Mouse (Mus musculus) adrenal gland, postnatal 36 days (tissue): ENCODE measurements at regions not wholly inside any gene's neighbourhood (a gene's known extent, or its start where the extent isn't known, plus 50 kb on each side); places are given as distances from the start of the nearest gene placed in this dataset.
A peak's percentile ranks its signal among the peaks of the same experiment; 100 is the strongest.

Experiments used
- DNase-seq, 2 experiments: peaks; one replicate each; pipeline ENCODE4 v3.0.0; 2021; ENCODE audit warnings: mixed read lengths in 1 of 2

GRCm38 (mm10) chr13:5716749-5717148, 144.5 kb upstream of the Klf6 start:
- DNase-seq = no peak

GRCm38 (mm10) chr13:5723319-5723718, 138.0 kb upstream of the Klf6 start:
- no peak for DNase-seq

- DNase-seq = peak; percentile 19 to 21
These were observed 136.9 kb upstream of the Klf6 start for GRCm38 (mm10) chr13:5724364-5724763.

DNA sequence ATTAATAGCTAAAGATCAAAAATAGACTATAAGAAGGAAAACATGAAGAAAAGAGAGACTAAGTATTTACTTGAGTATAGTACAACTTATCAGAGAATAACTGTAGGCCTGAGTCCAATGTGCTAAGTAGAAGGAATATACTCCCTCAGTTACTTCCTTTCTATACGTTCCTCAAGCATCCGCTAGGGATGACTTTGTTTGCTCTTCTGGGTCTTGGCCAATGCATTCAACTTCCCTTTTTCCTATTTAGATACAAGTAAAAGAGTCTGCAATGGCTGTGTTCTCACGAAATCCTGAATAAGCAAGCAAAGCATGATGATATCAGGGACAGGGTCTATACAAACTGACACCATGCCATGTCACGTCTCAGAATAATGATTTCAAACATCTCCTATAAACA, 135.3 kb upstream of the Klf6 start:
- DNase-seq = no peak

DNA sequence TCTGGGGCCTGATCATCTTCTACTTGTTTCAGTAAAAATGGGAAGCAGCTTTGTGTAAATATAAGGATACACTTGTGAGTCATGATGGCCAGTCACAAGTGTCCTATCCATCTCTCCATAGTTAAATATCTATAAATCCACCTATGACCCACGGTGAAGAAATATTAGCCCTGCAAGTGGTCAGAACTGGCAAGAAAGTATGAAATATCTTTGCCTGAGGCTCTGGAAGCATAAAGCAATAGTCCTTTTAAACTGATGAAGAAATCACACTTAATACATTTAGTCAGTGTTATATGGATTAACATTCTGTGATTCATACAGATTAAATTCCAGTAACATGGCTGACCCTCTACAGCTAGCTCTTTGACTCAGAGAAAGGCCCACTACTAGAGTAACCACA, 134.8 kb upstream of the Klf6 start:
- no peak for DNase-seq

GRCm38 (mm10) chr13:5728172-5728571, 133.1 kb upstream of the Klf6 start:
- no peak for DNase-seq

DNA sequence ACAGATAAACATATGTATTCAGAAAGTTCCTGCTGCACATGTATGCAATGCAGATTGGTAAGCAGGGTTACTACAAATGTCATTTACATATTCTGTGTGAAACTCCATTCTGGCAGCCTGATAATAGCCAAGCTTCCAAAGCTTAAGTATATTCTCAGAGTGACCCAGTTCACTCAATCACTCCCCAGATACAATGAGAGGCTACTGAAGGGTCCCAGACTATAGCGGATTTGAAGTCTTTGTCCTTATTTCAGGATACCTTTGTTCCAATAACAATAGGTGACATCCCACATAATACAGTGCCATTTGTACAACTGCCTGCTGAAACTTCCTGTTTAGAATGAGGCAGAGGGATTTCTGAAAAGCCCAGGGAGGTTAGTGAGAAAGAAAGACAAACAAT, 132.5 kb upstream of the Klf6 start:
- no peak for DNase-seq

DNA sequence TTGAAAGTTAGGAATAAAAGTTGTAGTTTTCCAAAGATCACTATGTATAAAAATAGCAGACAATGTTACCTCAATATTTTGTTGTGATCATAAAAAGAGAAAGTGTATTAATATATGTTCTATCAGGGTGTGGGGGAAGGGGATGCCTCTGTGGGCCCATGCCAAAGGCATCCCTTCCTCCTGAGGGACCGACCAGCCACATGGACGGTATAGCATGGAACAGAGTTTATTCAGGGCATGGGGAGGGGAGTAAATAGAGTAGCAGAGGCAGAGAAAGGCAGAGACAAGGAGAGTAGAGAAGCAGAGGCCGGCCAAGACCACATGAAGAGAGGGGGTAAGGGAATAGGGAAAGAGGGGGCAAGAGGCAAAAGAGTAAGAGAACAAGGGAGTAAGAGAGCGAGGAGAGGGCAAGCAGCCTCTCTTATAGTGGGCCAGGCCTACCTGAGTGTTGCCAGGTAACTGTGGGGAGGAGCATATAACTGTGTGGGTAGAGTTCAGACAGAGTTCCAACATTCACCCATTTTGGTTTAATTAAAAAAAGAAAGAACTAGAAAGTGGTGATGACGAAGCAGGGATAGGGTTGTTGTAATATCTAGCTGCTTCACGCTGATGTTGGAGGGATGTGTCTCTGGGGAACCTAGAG, 131.7 kb upstream of the Klf6 start:
- no peak for DNase-seq

DNA sequence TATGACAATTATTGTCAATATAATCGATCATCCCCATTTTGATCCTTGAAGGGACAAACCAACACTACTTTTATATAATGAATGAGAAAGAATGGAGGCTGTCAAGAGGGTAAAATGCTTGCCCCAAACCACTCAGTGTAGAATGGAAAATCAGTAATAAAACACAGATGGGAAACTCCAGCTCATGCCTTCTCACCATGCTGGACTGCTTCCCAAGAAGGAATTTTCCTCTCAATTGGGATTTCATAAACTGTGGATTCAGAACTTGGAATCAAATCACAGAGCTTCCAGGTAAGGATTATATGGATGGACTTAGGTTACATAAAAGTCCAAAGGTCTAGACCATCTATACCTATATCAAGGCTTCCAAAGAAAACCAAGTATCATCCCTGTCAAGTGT, 129.1 kb upstream of the Klf6 start:
- DNase-seq = no peak

DNA sequence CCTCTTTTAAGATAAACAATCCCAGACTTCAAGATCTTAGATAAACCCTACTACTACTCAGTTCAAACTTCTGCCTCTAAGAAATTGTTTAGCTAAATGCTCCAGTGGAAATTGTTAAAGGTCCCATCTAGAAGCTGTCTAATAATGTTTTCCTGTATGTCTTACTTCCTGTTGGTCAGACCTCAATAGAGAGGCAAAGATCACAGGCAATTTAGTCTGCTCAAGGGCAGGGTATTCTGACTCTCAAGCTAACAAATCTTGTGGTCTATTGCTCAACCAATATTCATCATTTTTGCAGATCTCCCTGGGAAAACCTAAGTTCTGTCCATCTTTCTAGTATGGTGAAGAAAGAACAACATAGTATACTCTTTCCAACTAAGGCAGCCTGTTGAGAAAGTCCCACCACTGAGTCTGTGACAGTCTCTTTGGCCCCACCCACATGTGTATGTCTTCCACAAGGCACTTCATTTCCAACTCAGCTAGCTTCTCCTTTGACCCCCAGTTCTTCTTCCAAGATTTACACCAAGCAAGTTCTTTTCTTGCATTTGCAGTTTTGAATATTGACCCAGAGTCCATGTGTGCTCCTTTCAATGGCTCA, 126.2 kb upstream of the Klf6 start:
- no peak for DNase-seq

DNA sequence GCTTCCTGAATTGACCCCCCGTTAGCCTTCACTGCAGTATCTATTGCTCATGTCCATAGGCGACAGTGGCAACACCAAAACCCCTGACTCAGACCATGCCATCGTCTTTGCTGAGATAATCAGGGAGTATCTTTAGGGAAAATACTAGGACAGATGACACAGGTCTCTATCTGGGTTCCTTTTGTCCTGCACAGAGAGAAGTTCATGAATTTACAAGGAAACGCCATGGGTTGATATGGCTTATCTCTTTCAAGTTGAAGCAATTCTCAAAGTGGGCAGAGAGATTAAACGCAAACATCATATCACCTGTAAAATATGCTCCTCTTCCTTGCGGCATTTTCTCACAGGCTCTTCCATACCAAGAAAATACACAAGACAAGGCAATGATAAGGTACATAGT, 124.8 kb upstream of the Klf6 start:
- DNase-seq = no peak

GRCm38 (mm10) chr13:5737214-5737613, 124.1 kb upstream of the Klf6 start:
- DNase-seq = no peak

GRCm38 (mm10) chr13:5740805-5741204, 120.5 kb upstream of the Klf6 start:
- no peak for DNase-seq

- DNase-seq = no peak
These were observed 116.3 kb upstream of the Klf6 start for GRCm38 (mm10) chr13:5744949-5745348.

DNA sequence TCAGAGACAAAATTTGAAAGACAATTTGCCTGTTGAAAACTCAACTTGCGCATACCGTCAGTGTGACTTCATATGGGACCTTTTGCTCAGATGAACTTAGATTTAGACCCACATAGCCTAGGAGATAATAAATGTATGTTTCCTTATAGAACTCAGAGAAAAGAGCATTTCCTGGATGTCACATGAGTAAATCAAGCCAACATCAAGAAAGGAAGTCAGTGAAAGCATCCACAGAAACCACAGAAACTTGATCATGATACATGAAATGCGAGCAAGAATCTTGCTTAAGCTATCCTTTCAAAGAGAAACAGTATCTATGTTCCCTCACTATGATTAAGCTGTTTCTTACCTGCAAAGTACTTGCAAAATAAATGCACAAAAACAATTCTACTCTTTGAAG, 104.1 kb upstream of the Klf6 start:
- no peak for DNase-seq

- DNase-seq = no peak
These were observed 103.3 kb upstream of the Klf6 start for GRCm38 (mm10) chr13:5757963-5758362.

GRCm38 (mm10) chr13:5760030-5760429, 101.3 kb upstream of the Klf6 start:
- DNase-seq = no peak

DNA sequence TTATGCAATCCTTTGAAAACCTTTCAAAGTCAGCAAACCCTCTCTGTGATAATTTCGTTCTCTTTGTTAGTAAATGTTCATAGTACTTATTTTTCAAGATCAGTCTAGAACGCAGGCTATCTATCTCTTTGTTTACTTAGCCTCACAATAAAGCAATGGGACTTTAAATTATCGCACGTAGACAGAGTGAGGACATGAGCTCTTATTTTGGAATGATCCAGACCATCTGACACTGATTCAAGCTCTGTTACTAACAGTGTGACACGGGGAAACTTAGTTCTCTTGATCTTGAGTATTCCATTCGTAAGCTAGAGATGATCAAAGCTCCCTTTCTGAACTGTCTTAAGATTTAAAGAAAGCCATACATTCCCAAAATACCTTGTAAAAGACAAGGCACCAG, 94.9 kb upstream of the Klf6 start:
- DNase-seq = no peak

GRCm38 (mm10) chr13:5767202-5767601, 94.1 kb upstream of the Klf6 start:
- DNase-seq = no peak

- DNase-seq = no peak
These were observed 92.6 kb upstream of the Klf6 start for GRCm38 (mm10) chr13:5768699-5769098.

DNA sequence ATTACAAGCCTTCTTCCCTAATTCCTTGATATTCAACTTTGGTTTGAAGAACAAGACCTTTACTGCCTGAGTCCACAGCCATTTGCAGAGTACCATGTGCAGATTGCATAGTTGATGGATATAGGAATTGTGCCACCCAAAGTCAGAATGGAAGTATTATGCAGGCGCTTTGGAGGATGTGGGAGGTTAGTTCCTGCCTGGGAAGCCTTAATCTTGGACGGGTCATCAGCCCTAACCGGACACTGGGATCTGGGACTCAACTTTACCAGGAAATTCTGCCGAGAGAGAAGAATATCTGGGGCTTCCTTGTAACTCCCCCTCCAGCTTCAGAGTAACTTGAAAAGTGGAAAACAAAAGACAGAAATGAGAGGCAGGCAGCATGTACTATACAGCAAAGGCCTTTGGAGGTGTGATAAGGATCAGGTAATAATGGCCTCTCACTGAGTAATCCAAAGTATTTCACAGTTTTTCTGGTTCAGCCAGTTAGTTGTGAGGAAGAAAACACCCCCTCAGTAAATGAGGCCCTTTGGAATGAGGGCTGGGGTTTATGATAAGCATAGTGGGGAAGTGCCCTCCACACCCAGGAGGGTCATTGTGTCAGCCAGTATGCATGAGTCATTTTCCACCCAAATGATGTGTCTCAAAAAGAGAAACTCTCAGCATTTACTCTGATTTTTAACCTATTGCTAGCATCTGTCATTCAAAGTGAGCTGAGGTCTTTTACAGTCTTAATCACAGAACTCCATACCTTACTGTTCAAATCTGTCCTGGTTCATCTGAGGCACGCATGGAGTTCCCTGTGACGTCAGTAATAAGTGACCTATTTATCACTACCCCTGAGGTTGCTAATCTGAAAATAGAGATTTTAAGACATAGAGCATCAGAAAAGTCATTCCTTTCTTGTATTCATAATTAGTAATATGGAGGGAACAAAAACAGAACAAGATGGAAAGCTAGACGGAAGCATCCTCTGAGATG, 91.7 kb upstream of the Klf6 start:
- no peak for DNase-seq

GRCm38 (mm10) chr13:5773811-5774210, 87.5 kb upstream of the Klf6 start:
- no peak for DNase-seq

GRCm38 (mm10) chr13:5778443-5779171, 82.7 kb upstream of the Klf6 start:
- no peak for DNase-seq
